Mouse (Mus musculus) mouse embryonic stem cell (cell line): Measurements from ENCODE around the gene Uck1.

Experiments used
- in situ Hi-C, 2 experiments: fragments of 300-500 bp; cut with MboI; formaldehyde crosslinking; loops; 1 replicate in 1 of 2; 3 replicates in 1 of 2; pipeline ENCODE4 v1.14.3; 2019 to 2020; ENCODE audit warnings: low sequenced_read_pairs in 2 of 2, low pct_unique_long_range_greater_than_20kb in 1 of 2, mixed read lengths in 1 of 2; ENCODE audit not compliant: unreplicated experiment in 1 of 2

Uck1 gene

GRCm38 (mm10) chr2:32282727-32283126, 22.8 kb upstream of the Uck1 start:
- in situ Hi-C loops: loop anchor here in 1 of 2 experiments (10.0 kb wide), 1 partner anchor 148 kb away; no protein-coding TSS in a partner anchor

GRCm38 (mm10) chr2:32282289-32282688, 22.3 kb upstream of the Uck1 start:
- in situ Hi-C loops: loop anchor here in 1 of 2 experiments (10.0 kb wide), 1 partner anchor 147 kb away; no protein-coding TSS in a partner anchor

GRCm38 (mm10) chr2:32275823-32276222, 15.9 kb upstream of the Uck1 start:
- in situ Hi-C loops: no loop called here

- in situ Hi-C loops: no loop called here
Measured at GRCm38 (mm10) chr2:32260635-32261034, 676 bp upstream of the Uck1 start.

- in situ Hi-C loops: no loop called here
Measured at GRCm38 (mm10) chr2:32258887-32259533, 949 bp downstream of the Uck1 start.

GRCm38 (mm10) chr2:32256273-32256672, 3.7 kb downstream of the Uck1 start:
- in situ Hi-C loops: no loop called here

- in situ Hi-C loops: no loop called here
Measured at GRCm38 (mm10) chr2:32254563-32254962, 5.4 kb downstream of the Uck1 start.

- in situ Hi-C loops: no loop called here
Measured at GRCm38 (mm10) chr2:32253352-32253751, 6.6 kb downstream of the Uck1 start.

GRCm38 (mm10) chr2:32252658-32253057, 7.3 kb downstream of the Uck1 start:
- in situ Hi-C loops: no loop called here

GRCm38 (mm10) chr2:32251791-32252527, 8.0 kb downstream of the Uck1 start:
- in situ Hi-C loops: no loop called here

GRCm38 (mm10) chr2:32248377-32249361, 11.3 kb downstream of the Uck1 start:
- in situ Hi-C loops: no loop called here

- in situ Hi-C loops: no loop called here
Measured at GRCm38 (mm10) chr2:32246741-32247140, 13.2 kb downstream of the Uck1 start.

- in situ Hi-C loops: no loop called here
Measured at GRCm38 (mm10) chr2:32242986-32243385, 17.0 kb downstream of the Uck1 start.

GRCm38 (mm10) chr2:32240591-32240990, 19.4 kb downstream of the Uck1 start:
- in situ Hi-C loops: no loop called here

GRCm38 (mm10) chr2:32238708-32239435, 21.1 kb downstream of the Uck1 start:
- in situ Hi-C loops: no loop called here

GRCm38 (mm10) chr2:32237571-32237970, 22.4 kb downstream of the Uck1 start:
- in situ Hi-C loops: no loop called here

- in situ Hi-C loops: no loop called here
Measured at GRCm38 (mm10) chr2:32236760-32237487, 23.0 kb downstream of the Uck1 start.
